Mouse (Mus musculus) brain, embryonic 14.5 days (tissue): ENCODE data around the gene Adora2b.

Experiments
- CTCF ChIP-seq: fragments of 200-500 bp; IDR thresholded peaks from 2 replicates; pipeline ENCODE4 v1.5.1; 2012; ENCODE audit warnings: inconsistent platforms, mild to moderate bottlenecking, moderate library complexity, borderline replicate concordance; ENCODE audit not compliant: insufficient read depth, insufficient read length; ENCODE audit errors: extremely low read depth
- POLR2A ChIP-seq: fragments of 200-500 bp; IDR thresholded peaks from 2 replicates; pipeline ENCODE4 v1.6.1; 2012; ENCODE audit warnings: mild to moderate bottlenecking, inconsistent platforms, borderline replicate concordance; ENCODE audit not compliant: poor library complexity, insufficient read depth, insufficient read length, severe bottlenecking; ENCODE audit errors: extremely low read depth

DNA sequence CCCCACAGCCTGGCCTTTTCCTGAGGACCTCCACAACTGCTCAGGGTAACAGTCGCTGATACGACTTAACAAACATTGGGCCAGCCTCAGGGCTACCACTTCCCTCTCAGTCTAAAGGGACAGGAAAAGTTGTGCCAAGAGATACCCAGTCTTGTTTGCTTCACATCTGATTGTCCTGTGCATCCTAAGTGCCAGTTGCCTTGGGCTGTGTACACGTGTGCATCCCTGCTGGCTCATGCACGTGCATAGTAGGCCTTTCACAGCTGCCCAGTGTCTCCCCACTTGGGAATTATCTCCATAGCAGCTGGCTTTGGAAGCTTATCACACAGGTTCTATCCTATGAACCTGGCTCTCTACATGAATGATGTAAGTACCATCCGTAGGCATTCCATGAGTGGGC is 25.4 kb upstream of the Adora2b start:
- no peak for TF ChIP-seq CTCF
- TF ChIP-seq POLR2A, result no peak
